Mouse (Mus musculus) retina, postnatal 1 day (tissue): ENCODE measurements around the gene Rhd.

Experiments
- DNase-seq: peaks from one replicate; pipeline ENCODE4 v3.0.0-alpha.2; 2012

The Rhd gene

GRCm38 (mm10) chr4:134914122-134914863 lies 50.0 kb downstream of the Rhd start:
- DNase-seq, result no peak

- peak; percentile 95 for DNase-seq
These were observed 50.5 kb downstream of the Rhd start, which contains the start of gene Tmem50a for GRCm38 (mm10) chr4:134914864-134915209. Gene Tmem50a, minus strand, starts transcription at chr4:134915024.

GRCm38 (mm10) chr4:134915223-134916050 lies 51.1 kb downstream of the Rhd start:
- DNase-seq, result no peak

- DNase-seq, result no peak
These were observed 52.9 kb downstream of the Rhd start for GRCm38 (mm10) chr4:134917194-134917593.

GRCm38 (mm10) chr4:134918381-134918780 lies 54.0 kb downstream of the Rhd start:
- DNase-seq, result no peak

- peak; percentile 22 for DNase-seq
These were observed 55.6 kb downstream of the Rhd start for GRCm38 (mm10) chr4:134919733-134920540.

GRCm38 (mm10) chr4:134920631-134921030 lies 56.3 kb downstream of the Rhd start:
- no peak for DNase-seq

GRCm38 (mm10) chr4:134921703-134922102 lies 57.4 kb downstream of the Rhd start:
- no peak for DNase-seq

GRCm38 (mm10) chr4:134922111-134922924 lies 58.0 kb downstream of the Rhd start:
- no peak for DNase-seq

- DNase-seq, result peak; percentile 80
These were observed 58.5 kb downstream of the Rhd start for GRCm38 (mm10) chr4:134922925-134923244.

GRCm38 (mm10) chr4:134923258-134924018 lies 59.1 kb downstream of the Rhd start, which contains the start of gene Rsrp1:
Gene Rsrp1, plus strand, starts transcription at chr4:134923592.
- DNase-seq, result peak; percentile 99

GRCm38 (mm10) chr4:134924019-134924741 lies 59.8 kb downstream of the Rhd start:
- DNase-seq, result peak; percentile 53

- no peak for DNase-seq
These were observed 60.9 kb downstream of the Rhd start for GRCm38 (mm10) chr4:134925206-134925605.

- no peak for DNase-seq
These were observed 63.6 kb downstream of the Rhd start for GRCm38 (mm10) chr4:134927815-134928463.

- DNase-seq, result no peak
These were observed 64.1 kb downstream of the Rhd start for GRCm38 (mm10) chr4:134928464-134928836.

GRCm38 (mm10) chr4:134929536-134929935 lies 65.2 kb downstream of the Rhd start:
- DNase-seq, result no peak

GRCm38 (mm10) chr4:134930190-134930589 lies 65.9 kb downstream of the Rhd start:
- no peak for DNase-seq

GRCm38 (mm10) chr4:134930684-134931481 lies 66.5 kb downstream of the Rhd start, which contains the start of gene Syf2:
Gene Syf2, plus strand, starts transcription at chr4:134930898.
- DNase-seq, result peak; percentile 99
